Mouse (Mus musculus) megakaryocyte, embryonic 14.5 days (primary cell): ENCODE data around the gene Vps45.

Source experiments
- FLI1 ChIP-seq: IDR thresholded peaks from 2 replicates; pipeline ENCODE4 v1.6.1; 2012; ENCODE audit warnings: low read length, inconsistent platforms, mixed read lengths
- GATA1 ChIP-seq: IDR thresholded peaks from 3 replicates; pipeline ENCODE4 v1.6.1; 2012; ENCODE audit warnings: mixed read lengths, low read length, inconsistent platforms, borderline replicate concordance

GRCm38 (mm10) chr3:95986984-95987383 is 71.3 kb downstream of the Vps45 start:
- TF ChIP-seq GATA1 (no peak), FLI1 (no peak)
